Mouse (Mus musculus) heart, embryonic 15.5 days (tissue): ENCODE data around the gene Zbtb45. TPM values are rescaled to one million over a fixed set of nuclear protein-coding genes. Genes with fewer than 3 reads are reported as not detected.

Experiments
- ATAC-seq: fragments of 200-750 bp; cut with Nextera tagmentation; replicated peaks from 2 replicates; pipeline ENCODE4 v1.8.0; 2017; ENCODE audit warnings: low read depth, moderate TSS enrichment; ENCODE audit not compliant: insufficient number of reproducible peaks, insufficient read depth, low FRiP score
- H3K27ac ChIP-seq: fragments of 300-500 bp; sonication (generic); 2 replicates; pipeline ENCODE4 v1.5.1; 2015; ENCODE audit warnings: mild to moderate bottlenecking, inconsistent platforms
- H3K27me3 ChIP-seq: fragments of 300-500 bp; sonication (generic); 2 replicates; pipeline ENCODE4 v1.6.1; 2015; ENCODE audit warnings: inconsistent platforms
- H3K36me3 ChIP-seq: fragments of 300-500 bp; sonication (generic); 2 replicates; pipeline ENCODE4 v1.6.1; 2015; ENCODE audit warnings: mild to moderate bottlenecking, inconsistent platforms
- H3K4me1 ChIP-seq: fragments of 300-500 bp; sonication (generic); replicated peaks from 2 replicates; pipeline ENCODE4 v1.6.1; 2015; ENCODE audit warnings: inconsistent platforms
- H3K4me2 ChIP-seq: fragments of 300-500 bp; sonication (generic); 2 replicates; pipeline ENCODE4 v1.6.1; 2015; ENCODE audit warnings: inconsistent platforms, mild to moderate bottlenecking, moderate library complexity
- H3K4me3 ChIP-seq: fragments of 300-500 bp; sonication (generic); 2 replicates; pipeline ENCODE4 v1.5.1; 2015; ENCODE audit warnings: mild to moderate bottlenecking, inconsistent platforms
- H3K9ac ChIP-seq: fragments of 300-500 bp; sonication (generic); 2 replicates; pipeline ENCODE4 v1.6.1; 2015; ENCODE audit warnings: mild to moderate bottlenecking, inconsistent platforms
- H3K9me3 ChIP-seq: fragments of 300-500 bp; sonication (generic); replicated peaks from 2 replicates; pipeline ENCODE4 v1.6.1; 2016; ENCODE audit warnings: inconsistent platforms
- WGBS: fragments of 180-500 bp; shearing (Covaris S2); methylation state at CpG from one replicate; pipeline ENCODE4 v1.1.7; 2015; ENCODE audit warnings: mixed read lengths; 5-methylcytosine and 5-hydroxymethylcytosine counted together
- polyA plus RNA-seq: library from polyadenylated mRNA; unstranded; fragments of >200 nt; fragmentation: Nextera tagmentation; extraction: Ambion mirVana; gene quantifications from 2 replicates; pipeline ENCODE4 v1.2.1, GENCODE M21; 2015

The Zbtb45 gene
- polyA plus RNA-seq, 1 experiment from 2014 or later: 12.2 TPM

- peak; percentile 44 for ATAC-seq
- no peaks in the 10 kb centered on the region for H3K27me3 ChIP-seq
- under 1% methylated on average over 29 of the region's 29 CpGs for WGBS
Measured at GRCm38 (mm10) chr7:12966104-12966845, 43.6 kb downstream of the Zbtb45 start.

GRCm38 (mm10) chr7:12965678-12966091, 44.1 kb downstream of the Zbtb45 start, which contains the start of gene Zfp324:
Gene Zfp324 (plus strand): TSS chr7:12965838.
- Histone ChIP-seq H3K4me3 (peak within 1 kb of the TSS; percentile 80), H3K36me3 (peaks cover 21% of the 10 kb centered on the region), H3K4me2 (peak within 1 kb of the TSS; percentile 93), H3K9me3 (no peaks in the 10 kb centered on the region), H3K27ac (peak within 1 kb of the TSS; percentile 85), H3K9ac (peak within 1 kb of the TSS; percentile 89), H3K27me3 (no peaks in the 10 kb centered on the region), H3K4me1 (peaks cover 21% of the 10 kb centered on the region)
- peak; percentile 87 for ATAC-seq
- under 1% methylated on average over 23 of the region's 23 CpGs for WGBS

More at GRCm38 (mm10) chr7:12966104-12966845, 43.6 kb downstream of the Zbtb45 start:
- Histone ChIP-seq H3K4me1 (peaks cover 17% of the 10 kb centered on the region), H3K4me3 (peak overlapping the region; percentile 80), H3K9me3 (no peaks in the 10 kb centered on the region), H3K9ac (peak overlapping the region; percentile 89), H3K36me3 (peaks cover 27% of the 10 kb centered on the region), H3K27ac (peak overlapping the region; percentile 85), H3K4me2 (peak overlapping the region; percentile 93)

GRCm38 (mm10) chr7:12961511-12962141, 48.2 kb downstream of the Zbtb45 start:
- Histone ChIP-seq H3K4me2 (peak overlapping the region; percentile 80), H3K27me3 (no peaks in the 10 kb centered on the region), H3K9me3 (no peaks in the 10 kb centered on the region), H3K27ac (peak overlapping the region; percentile 85), H3K36me3 (no peaks in the 10 kb centered on the region), H3K4me1 (peaks cover 12% of the 10 kb centered on the region), H3K4me3 (peak overlapping the region; percentile 62), H3K9ac (peak overlapping the region; percentile 70)
- WGBS: 2% methylated on average over 29 of the region's 29 CpGs
- peak; percentile 72 for ATAC-seq

- ATAC-seq: no peak
- H3K4me1 ChIP-seq: peaks cover 4% of the 10 kb centered on the region; the same call in 1 of the 2 replicates
- no peaks in the 10 kb centered on the region for H3K27me3 ChIP-seq
- 32% methylated on average over 4 of the region's 4 CpGs for WGBS
- H3K9me3 ChIP-seq: no peaks in the 10 kb centered on the region
- H3K4me3 ChIP-seq: no peak overlapping the region
- no peak overlapping the region for H3K9ac ChIP-seq
- no peaks in the 10 kb centered on the region for H3K36me3 ChIP-seq
- H3K27ac ChIP-seq: no peak overlapping the region
- no peak overlapping the region for H3K4me2 ChIP-seq
Measured at GRCm38 (mm10) chr7:12959718-12960117, 50.1 kb downstream of the Zbtb45 start.

- Histone ChIP-seq H3K27ac (no peak overlapping the region), H3K4me2 (no peak overlapping the region), H3K4me1 (peaks cover 4% of the 10 kb centered on the region; the same call in 1 of the 2 replicates), H3K4me3 (no peak overlapping the region), H3K9ac (no peak overlapping the region), H3K36me3 (no peaks in the 10 kb centered on the region), H3K9me3 (no peaks in the 10 kb centered on the region), H3K27me3 (no peaks in the 10 kb centered on the region)
- 71% methylated on average over 4 of the region's 4 CpGs for WGBS
- ATAC-seq: no peak
Measured at GRCm38 (mm10) chr7:12958948-12959347, 50.9 kb downstream of the Zbtb45 start.

- Histone ChIP-seq H3K9me3 (no peaks in the 10 kb centered on the region), H3K27ac (no peak overlapping the region), H3K36me3 (no peaks in the 10 kb centered on the region), H3K4me3 (no peak overlapping the region), H3K4me1 (peaks cover 4% of the 10 kb centered on the region; the same call in 1 of the 2 replicates), H3K4me2 (no peak overlapping the region), H3K9ac (no peak overlapping the region), H3K27me3 (no peaks in the 10 kb centered on the region)
- no peak for ATAC-seq
- 71% methylated on average over 5 of the region's 5 CpGs for WGBS
Measured at GRCm38 (mm10) chr7:12957511-12957910, 52.3 kb downstream of the Zbtb45 start.

- H3K9me3 ChIP-seq: no peaks in the 10 kb centered on the region
- H3K4me3 ChIP-seq: no peak overlapping the region
- no peak for ATAC-seq
- no peak overlapping the region for H3K4me2 ChIP-seq
- 49% methylated on average over 3 of the region's 3 CpGs for WGBS
- no peaks in the 10 kb centered on the region for H3K36me3 ChIP-seq
- H3K4me1 ChIP-seq: peaks cover 6% of the 10 kb centered on the region
- no peak overlapping the region for H3K9ac ChIP-seq
- H3K27me3 ChIP-seq: no peaks in the 10 kb centered on the region
- no peak overlapping the region for H3K27ac ChIP-seq
Measured at GRCm38 (mm10) chr7:12954896-12955295, 54.9 kb downstream of the Zbtb45 start.

Other genes starting within 250 kb of the Zbtb45 start
- 4.7 and 5.9 TPM in 2 replicates for gene Zscan18, start 206.4 kb downstream of the Zbtb45 start, polyA plus RNA-seq
- 9.6 and 10.2 TPM in 2 replicates for gene Zfp329, start 191.2 kb downstream of the Zbtb45 start, polyA plus RNA-seq
- 22.1 and 22.9 TPM in 2 replicates for gene Zfp110, start 175.3 kb downstream of the Zbtb45 start, polyA plus RNA-seq
- 2.9 and 3.3 TPM in 2 replicates for gene Zfp128, start 128.9 kb downstream of the Zbtb45 start, polyA plus RNA-seq
- 9.5 and 11.2 TPM in 2 replicates for gene Zscan22, start 112.2 kb downstream of the Zbtb45 start, polyA plus RNA-seq
- 453 and 535 TPM in 2 replicates for gene Rps5, start 87.7 kb downstream of the Zbtb45 start, polyA plus RNA-seq
- gene Rnf225, start 82.6 kb downstream of the Zbtb45 start, polyA plus RNA-seq: 0.47 and 0.49 TPM in 2 replicates
- gene Zfp324, start 44.2 kb downstream of the Zbtb45 start, polyA plus RNA-seq: 5.2 and 7.5 TPM in 2 replicates
- gene Zfp446, start 32.2 kb downstream of the Zbtb45 start, polyA plus RNA-seq: 5.0 and 6.4 TPM in 2 replicates
- 0.14 TPM in 1 of 2 replicates, not detected in the other for gene Slc27a5, start 11.8 kb downstream of the Zbtb45 start, polyA plus RNA-seq
- 116 and 173 TPM in 2 replicates for gene Trim28, start 10.9 kb downstream of the Zbtb45 start, polyA plus RNA-seq
- gene Chmp2a, start 24.8 kb upstream of the Zbtb45 start, polyA plus RNA-seq: 129 and 133 TPM in 2 replicates
- 107 and 130 TPM in 2 replicates for gene Ube2m, start 28.2 kb upstream of the Zbtb45 start, polyA plus RNA-seq
- 1.5 and 2.1 TPM in 2 replicates for gene Mzf1, start 44.7 kb upstream of the Zbtb45 start, polyA plus RNA-seq
- gene Vmn1r85, start 85.1 kb upstream of the Zbtb45 start, polyA plus RNA-seq: not detected in 2 replicates
- not detected in 2 replicates for gene Vmn1r86, start 109.9 kb upstream of the Zbtb45 start, polyA plus RNA-seq
- gene Vmn1r87, start 130.1 kb upstream of the Zbtb45 start, polyA plus RNA-seq: not detected in 2 replicates
- not detected in 2 replicates for gene Vmn1r88, start 149.5 kb upstream of the Zbtb45 start, polyA plus RNA-seq
- gene Vmn1r89, start 203.0 kb upstream of the Zbtb45 start, polyA plus RNA-seq: not detected in 2 replicates